Mouse (Mus musculus) 3T3-L1 (cell line): ENCODE results near the gene Jmjd7.
A peak's percentile ranks its signal among the peaks of the same experiment; 100 is the strongest.

ENCODE experiments used
- DNase-seq: peaks from one replicate; pipeline ENCODE4 v3.0.0-alpha.2; 2015; ENCODE audit warnings: low read depth, low spot score

Gene Jmjd7

DNA sequence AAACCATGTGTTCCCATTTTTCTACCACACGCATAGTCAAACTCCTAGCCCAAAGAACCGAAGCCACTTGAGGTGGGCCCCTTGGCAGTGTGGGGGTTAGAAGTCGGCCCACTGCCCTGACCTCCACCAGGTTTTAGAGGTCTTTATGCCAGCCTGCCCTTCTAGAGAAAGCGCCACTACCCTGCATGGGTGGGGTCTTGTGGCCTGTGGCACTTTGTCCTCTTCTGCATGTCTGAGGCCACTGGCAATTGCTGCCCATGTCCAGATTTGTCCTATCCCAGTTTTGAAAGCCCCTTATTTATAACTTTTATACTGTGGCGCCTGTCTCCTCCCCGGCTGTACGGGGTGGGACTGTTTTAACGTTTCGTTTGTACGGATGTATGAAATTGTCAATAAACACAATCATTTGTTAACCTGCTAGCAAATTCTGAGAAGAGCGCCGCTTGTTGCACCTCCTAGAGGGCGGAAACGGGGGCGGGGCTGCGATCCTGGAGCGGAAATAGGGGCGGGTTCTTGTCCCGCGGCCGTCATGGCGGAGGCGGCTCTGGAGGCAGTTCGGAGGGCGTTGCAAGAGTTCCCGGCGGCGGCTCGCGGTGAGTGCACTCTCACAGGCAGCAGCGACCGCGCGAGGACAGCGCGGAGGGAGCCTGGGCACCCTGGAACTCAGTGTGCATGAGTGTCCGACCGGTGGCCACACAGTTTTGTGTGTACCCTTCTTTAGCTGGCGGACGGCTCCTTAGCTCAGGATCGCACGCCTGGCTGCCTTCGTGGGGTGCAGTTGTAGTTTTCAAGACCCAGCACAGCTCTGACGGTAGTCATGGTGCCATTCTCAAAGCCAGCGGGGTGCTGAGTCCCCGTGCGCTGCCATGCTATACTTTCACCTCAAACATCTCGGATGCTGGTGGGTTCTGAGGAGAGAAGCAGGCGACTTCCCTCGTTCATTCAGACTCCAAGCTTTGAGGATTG is at the start of gene Jmjd7, which contains the start of gene Gm28042:
Gene Jmjd7 (plus strand): TSS at position 500 of the 966 bp plus-strand sequence.
Gene Gm28042 (plus strand): TSS at position 510 of the 966 bp plus-strand sequence.
- DNase-seq: peak; percentile 94

DNA sequence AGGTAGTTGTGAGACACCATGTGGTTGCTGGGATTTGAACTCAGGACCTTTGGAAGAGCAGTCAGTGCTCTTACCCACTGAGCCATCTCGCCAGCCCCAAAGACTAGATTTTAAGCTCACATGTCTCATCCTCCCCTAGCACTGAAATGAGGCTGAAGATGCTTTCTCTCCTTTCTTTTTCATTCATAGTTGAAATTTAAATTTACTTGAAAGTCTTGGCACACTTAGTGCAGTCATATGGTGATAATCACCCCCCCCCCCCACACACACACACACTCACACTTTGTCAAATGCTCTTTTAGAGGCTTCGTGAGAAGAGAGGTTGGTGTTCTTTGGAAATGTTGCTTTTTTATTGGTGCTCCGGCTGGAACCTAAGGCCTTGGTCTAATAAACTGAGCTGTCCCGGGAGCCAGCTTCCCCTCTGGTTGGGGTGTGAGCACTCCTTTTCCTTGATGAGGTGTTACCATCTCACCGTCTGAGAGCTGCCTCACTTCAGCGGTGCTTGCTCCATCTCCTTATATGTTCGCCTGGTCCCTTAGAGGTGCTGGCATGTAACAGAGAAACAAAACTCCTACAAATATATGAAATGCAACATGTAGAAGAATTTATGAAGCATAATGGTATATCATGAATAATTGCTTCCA is 46.8 kb upstream of the Jmjd7 start:
- no peak for DNase-seq

DNA sequence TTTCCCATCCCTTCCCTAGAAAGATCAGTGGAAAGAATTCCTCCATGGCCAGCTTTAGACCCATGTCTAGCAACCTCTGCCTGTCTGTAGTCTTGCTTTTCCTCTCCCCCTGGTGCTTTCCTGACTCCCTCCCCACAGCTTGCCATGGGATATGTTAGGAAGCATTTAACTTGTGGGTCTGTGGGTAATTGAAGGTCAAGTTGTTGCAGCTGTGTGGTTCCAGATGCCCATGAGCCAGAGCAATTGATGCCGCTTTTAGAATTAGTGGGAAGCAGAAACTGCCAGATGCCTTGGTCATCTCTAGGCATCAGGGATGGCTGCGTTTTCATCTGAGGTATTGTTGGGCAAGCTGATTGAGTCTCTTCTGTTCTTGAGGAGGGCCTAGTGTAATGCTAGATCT is 45.7 kb upstream of the Jmjd7 start:
- no peak for DNase-seq

DNA sequence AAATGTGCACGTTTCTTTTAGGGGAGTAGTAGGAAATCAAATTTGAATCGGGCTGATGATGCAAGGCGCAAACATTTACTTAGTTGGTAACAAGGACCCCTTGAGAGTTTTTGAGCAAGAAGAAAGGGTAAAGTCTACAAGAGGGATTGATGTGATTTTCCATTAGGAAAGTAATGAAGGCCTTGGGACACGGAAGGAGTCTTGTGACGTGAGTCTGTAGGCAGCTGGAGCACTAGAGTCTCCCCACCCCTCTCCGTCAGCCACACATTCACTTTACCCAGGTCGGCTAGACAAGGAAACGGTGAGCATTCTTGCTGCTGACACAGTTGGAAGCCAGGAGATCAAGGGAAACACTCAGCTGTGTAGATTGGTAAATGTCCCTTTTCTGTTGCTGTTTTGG is 41.4 kb upstream of the Jmjd7 start:
- DNase-seq: no peak

- DNase-seq: no peak
Measured at GRCm38 (mm10) chr2:119986369-119986768, 40.9 kb upstream of the Jmjd7 start.

DNA sequence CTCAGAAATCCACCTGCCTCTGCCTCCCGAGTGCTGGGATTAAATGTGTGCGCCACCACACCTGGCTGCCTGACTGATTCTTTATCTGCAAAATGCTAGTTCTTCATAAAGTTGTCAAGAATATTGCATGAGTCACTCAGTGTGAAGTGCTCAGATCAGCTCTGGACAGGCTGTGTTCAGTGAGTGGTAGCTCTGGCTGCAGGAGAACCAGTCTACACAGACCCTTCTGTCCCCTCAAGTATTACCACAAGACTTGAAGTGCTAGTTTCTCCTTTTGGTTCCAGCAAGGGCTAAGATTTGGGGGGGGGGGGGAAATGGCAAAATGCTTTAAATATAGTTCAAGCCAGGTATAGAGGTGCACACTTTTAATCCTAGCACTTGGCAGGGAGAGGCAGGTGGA is 39.8 kb upstream of the Jmjd7 start:
- DNase-seq: no peak

GRCm38 (mm10) chr2:119988952-119989351 is 38.3 kb upstream of the Jmjd7 start:
- DNase-seq: no peak

DNA sequence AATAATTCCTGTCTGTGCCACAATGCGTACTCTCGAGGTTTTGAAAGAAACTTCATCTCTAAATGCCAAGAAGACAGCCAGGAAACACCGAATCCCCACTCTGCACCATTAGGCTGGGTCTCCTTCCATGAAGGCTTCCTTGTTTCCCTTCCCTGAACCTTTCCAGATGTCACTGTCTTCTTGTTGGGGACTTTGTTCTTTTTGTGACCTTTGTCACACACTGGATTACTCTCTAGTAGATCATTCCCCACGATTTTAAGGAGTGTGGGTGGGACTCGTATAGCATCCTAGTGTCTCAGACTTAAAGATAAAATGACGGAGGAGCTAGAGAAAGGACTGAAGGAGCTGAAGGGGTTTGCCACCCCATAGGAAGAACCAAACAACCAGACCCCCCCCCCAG is 36.4 kb upstream of the Jmjd7 start:
- no peak for DNase-seq

- DNase-seq: no peak
Measured at GRCm38 (mm10) chr2:119992349-119992748, 34.9 kb upstream of the Jmjd7 start.

- DNase-seq: peak; percentile 31
Measured at GRCm38 (mm10) chr2:119993515-119993914, 33.8 kb upstream of the Jmjd7 start.

- no peak for DNase-seq
Measured at GRCm38 (mm10) chr2:119994839-119995238, 32.4 kb upstream of the Jmjd7 start.

DNA sequence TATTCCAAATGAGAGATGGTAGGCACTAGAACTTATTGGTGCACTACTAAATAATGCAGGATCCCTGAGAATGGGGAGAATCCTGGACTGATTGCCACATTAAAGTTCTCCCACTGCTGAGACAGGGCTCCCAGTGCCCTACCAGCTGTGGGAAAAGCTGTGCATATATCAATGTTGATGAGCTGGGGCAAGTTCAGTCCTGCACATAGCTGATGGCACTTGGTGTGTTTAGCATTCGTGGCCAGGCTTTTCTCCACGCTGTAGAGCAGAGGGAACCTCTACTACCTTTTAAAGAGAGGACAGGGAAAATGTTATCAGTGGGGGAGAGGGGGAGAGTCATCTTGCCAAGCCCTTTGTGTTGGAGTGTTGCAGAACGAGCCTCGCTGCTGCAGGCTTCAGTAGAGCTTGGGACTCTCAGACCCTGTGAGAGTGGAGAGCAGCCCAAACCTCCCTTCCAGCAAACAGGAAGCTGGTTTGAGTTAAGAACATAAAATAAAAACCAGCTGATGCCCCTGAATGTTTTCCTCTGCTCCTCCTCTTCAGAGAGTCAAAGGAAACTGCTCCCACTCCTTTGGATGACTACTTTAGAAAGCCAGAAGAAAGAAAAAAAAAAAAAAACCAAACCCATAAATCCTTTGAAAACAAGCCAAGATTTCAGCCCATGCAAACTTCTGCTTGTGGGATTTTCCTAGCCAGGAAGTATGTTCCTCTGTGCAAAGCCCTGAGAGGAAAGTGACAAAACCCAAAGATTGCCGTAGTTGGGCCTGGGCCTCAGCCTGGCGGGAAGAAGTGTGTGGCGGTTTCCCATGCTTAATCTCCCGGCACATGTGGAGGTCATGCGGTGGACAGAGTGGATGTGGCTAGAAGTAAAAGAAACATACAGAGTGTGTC is 31.6 kb upstream of the Jmjd7 start:
- DNase-seq: peak; percentile 59

GRCm38 (mm10) chr2:119997354-119997753 is 29.9 kb upstream of the Jmjd7 start:
- no peak for DNase-seq

- DNase-seq: no peak
Measured at GRCm38 (mm10) chr2:119999731-120000130, 27.6 kb upstream of the Jmjd7 start.

- no peak for DNase-seq
Measured at GRCm38 (mm10) chr2:120000882-120001584, 26.2 kb upstream of the Jmjd7 start.

- DNase-seq: no peak
Measured at GRCm38 (mm10) chr2:120001956-120002355, 25.3 kb upstream of the Jmjd7 start.

- DNase-seq: no peak
Measured at GRCm38 (mm10) chr2:120003970-120004369, 23.3 kb upstream of the Jmjd7 start.

DNA sequence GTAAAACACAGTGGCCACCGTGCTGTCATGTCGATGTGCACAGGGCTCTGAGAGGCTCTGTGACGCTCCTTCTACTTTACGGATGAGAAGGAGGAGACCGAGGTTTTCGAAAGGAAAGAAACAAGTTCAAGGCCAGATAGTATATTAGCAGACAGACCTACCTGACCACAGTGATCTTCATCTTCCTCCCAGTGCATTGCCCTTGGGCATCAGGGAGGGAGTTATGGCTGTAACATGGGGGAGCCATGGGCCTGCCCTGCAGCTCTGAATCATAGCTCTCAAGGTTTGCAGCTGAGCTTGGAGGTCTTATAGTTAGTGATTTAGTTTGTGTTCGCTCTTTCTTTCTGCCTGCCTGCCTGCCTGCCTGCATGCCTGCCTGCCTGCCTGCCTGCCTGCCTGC is 20.6 kb upstream of the Jmjd7 start:
- DNase-seq: no peak

DNA sequence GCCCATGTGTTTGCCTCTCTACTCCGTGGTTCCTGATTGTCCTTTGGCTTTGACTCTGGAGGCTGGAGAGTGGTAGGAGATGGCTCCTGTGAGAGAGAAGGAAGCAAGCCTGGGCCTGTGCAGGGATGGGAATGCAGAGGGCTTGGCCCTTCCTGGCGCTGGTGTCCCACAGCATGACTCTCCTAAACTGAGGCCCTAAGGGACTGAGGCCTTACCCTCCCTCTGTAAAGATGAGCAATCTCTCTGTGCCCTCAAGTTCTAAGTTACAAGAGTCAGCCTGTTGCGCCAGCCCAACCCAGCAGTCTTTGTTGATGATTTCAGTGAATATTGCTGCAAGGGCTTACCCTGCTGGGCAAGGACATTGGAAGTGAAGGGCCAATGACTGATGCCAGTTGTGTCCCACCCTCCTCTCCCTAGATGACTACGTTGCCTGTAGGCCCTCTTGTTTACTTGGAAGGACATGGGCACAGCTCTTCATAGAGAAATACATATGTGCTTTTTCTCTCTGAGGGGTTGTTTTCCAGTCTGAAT is 19.5 kb upstream of the Jmjd7 start:
- no peak for DNase-seq

- no peak for DNase-seq
Measured at GRCm38 (mm10) chr2:120008672-120009071, 18.6 kb upstream of the Jmjd7 start.
